Mouse (Mus musculus): ENCODE measurements around the gene Nol10. TPM values are rescaled to one million over a fixed set of nuclear protein-coding genes. Genes with fewer than 3 reads are reported as not detected.

Nol10 gene
- polyA plus RNA-seq, 1 experiment from 2014 or later = 18.9 TPM

DNA sequence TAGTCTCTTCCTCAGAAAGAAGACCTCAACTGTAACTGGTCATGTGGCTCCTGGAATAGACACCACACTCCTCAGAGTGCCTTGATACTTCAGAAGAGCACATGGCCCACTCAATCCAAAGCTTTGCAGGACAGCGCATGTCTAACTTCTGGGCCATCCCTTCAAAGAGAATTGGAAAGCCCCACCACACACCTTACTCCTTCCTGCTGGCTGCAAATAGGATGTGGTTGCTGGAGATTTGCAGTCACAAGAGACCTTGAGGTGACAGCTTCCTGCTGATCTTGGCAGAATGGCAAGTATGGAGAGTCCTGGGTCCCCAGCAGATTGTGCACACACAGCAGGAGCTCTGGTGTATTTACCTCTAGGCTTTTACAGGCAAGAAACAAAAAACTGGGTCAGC, 123.1 kb downstream of the Nol10 start:
- H3K4me2 ChIP-seq (replicated peaks) = no peak overlapping the region
- no peaks in the 10 kb centered on the region for H3K27me3 ChIP-seq (replicated peaks)
- no peak overlapping the region for H3K4me3 ChIP-seq (replicated peaks)
- H3K9me3 ChIP-seq = no peaks in the 10 kb centered on the region
- ATAC-seq = no peak
- 0 out of 2 replicates have a peak, but pooled peaks cover 3% of the 10 kb centered on the region for H3K4me1 ChIP-seq (replicated peaks)
- H3K36me3 ChIP-seq = no peaks in the 10 kb centered on the region
- no peak overlapping the region for H3K27ac ChIP-seq
- no peak overlapping the region for H3K9ac ChIP-seq
- WGBS = 90% methylated on average over 1 of the region's 1 CpGs

DNA sequence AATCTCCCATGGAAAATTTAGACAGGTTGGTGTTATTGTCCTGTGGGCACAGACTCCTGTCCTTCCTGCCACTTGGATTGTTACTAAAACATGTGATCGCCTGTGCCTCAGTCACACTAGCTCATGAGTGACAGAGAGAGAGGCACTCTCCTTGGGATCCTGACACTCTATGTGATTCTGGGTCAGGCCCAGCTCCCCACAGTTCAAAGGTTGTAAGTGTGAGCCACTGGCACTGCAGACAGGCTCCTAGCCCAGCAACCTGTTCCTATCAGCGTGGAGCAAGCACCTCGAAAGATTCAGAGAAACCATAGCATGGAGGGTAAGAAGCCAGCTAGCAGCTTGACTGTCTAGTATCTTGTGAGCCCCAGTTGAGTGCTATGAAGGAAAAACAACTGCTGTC, 124.9 kb downstream of the Nol10 start:
- Histone ChIP-seq H3K9me3 (no peaks in the 10 kb centered on the region), H3K36me3 (no peaks in the 10 kb centered on the region), H3K4me1 (replicated peaks) (0 out of 2 replicates have a peak, but pooled peaks cover 3% of the 10 kb centered on the region), H3K4me2 (replicated peaks) (no peak overlapping the region), H3K27me3 (replicated peaks) (no peaks in the 10 kb centered on the region), H3K27ac (no peak overlapping the region), H3K4me3 (replicated peaks) (no peak overlapping the region), H3K9ac (no peak overlapping the region)
- ATAC-seq = no peak
- 94% methylated on average over 3 of the region's 3 CpGs for WGBS

DNA sequence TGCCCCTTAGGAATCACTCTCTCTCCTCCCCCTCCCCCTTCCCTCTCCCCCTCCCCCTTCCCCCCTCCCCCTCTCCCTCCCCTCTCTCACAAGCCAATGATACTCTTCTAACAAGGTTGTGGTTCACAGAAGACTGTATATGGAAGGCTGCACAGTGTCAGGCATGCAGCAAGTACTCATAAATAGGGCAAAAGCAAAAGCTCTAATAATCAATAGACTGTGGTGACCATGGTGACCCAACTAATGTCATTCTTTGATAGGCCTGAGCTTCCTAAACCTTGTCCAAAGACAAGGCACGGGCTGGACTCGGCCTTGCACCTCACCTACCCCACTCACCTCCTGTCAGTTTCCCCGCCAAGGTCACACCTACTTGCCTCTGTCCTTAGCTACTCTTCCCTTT, 125.6 kb downstream of the Nol10 start:
- no peak for ATAC-seq
- no peaks in the 10 kb centered on the region for H3K9me3 ChIP-seq
- no peaks in the 10 kb centered on the region for H3K27me3 ChIP-seq (replicated peaks)
- H3K4me2 ChIP-seq (replicated peaks) = no peak overlapping the region
- H3K27ac ChIP-seq = no peak overlapping the region
- WGBS = 81% methylated on average over 3 of the region's 3 CpGs
- no peak overlapping the region for H3K9ac ChIP-seq
- 0 out of 2 replicates have a peak, but pooled peaks cover 3% of the 10 kb centered on the region for H3K4me1 ChIP-seq (replicated peaks)
- H3K36me3 ChIP-seq = no peaks in the 10 kb centered on the region
- no peak overlapping the region for H3K4me3 ChIP-seq (replicated peaks)

DNA sequence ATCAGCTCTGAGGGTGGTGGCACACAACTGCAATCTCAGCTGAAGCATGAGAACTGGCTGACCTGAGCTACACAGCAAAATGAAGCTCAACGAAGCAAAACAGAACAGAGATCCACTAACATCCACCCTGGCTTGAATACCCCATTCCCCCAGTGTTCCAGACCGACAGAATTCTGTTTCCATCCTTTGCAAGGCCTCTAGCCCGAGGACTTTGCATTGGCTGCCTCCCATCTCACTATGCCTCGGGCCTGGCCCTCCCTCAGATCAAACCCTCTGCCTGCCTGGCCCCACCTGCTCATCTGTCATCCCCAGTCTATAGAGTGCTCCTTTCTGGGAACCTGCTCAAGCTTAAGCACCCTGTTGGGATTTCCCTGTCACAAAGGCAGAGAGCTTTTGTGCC, 126.4 kb downstream of the Nol10 start:
- Histone ChIP-seq H3K4me1 (replicated peaks) (0 out of 2 replicates have a peak, but pooled peaks cover 3% of the 10 kb centered on the region), H3K4me3 (replicated peaks) (no peak overlapping the region), H3K4me2 (replicated peaks) (no peak overlapping the region), H3K27me3 (replicated peaks) (no peaks in the 10 kb centered on the region), H3K9ac (no peak overlapping the region), H3K9me3 (no peaks in the 10 kb centered on the region), H3K36me3 (no peaks in the 10 kb centered on the region), H3K27ac (no peak overlapping the region)
- WGBS = 58% methylated on average over 4 of the region's 4 CpGs
- ATAC-seq = no peak

- H3K9ac ChIP-seq = no peak overlapping the region
Measured at GRCm38 (mm10) chr12:17475146-17475545, 126.9 kb downstream of the Nol10 start.

DNA sequence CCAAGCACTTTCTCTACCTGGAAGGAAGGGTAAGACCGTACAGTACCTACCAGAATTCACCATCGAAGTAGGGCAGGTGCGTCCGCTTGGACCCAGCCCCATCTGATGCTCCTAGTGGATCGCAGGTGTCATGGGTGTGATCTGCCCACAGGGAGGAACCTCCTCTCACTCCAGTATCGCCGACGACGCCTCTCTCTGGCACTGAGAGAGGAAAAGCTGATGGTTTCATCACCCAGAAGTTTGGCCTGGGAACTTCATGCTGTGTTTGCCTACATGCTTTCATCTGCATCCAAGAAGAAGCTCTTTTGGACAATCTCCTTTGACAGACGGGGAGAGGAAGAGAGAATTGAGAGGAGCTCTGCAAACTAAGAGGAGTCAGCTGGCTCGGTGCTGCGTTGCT, 129.9 kb downstream of the Nol10 start:
- ATAC-seq = no peak
- Histone ChIP-seq H3K9ac (no peak overlapping the region), H3K4me3 (replicated peaks) (no peak overlapping the region), H3K27ac (no peak overlapping the region), H3K36me3 (no peaks in the 10 kb centered on the region), H3K4me1 (replicated peaks) (no peaks in the 10 kb centered on the region), H3K27me3 (replicated peaks) (no peaks in the 10 kb centered on the region), H3K4me2 (replicated peaks) (no peak overlapping the region), H3K9me3 (no peaks in the 10 kb centered on the region)
- 82% methylated on average over 12 of the region's 12 CpGs for WGBS

More at GRCm38 (mm10) chr12:17475146-17475545, 126.9 kb downstream of the Nol10 start:
- no peak for ATAC-seq
- Histone ChIP-seq H3K27ac (no peak overlapping the region), H3K4me2 (replicated peaks) (no peak overlapping the region), H3K4me3 (replicated peaks) (no peak overlapping the region), H3K27me3 (replicated peaks) (no peaks in the 10 kb centered on the region), H3K9me3 (no peaks in the 10 kb centered on the region), H3K36me3 (no peaks in the 10 kb centered on the region), H3K4me1 (replicated peaks) (no peaks in the 10 kb centered on the region)
- WGBS = 89% methylated on average over 4 of the region's 4 CpGs

DNA sequence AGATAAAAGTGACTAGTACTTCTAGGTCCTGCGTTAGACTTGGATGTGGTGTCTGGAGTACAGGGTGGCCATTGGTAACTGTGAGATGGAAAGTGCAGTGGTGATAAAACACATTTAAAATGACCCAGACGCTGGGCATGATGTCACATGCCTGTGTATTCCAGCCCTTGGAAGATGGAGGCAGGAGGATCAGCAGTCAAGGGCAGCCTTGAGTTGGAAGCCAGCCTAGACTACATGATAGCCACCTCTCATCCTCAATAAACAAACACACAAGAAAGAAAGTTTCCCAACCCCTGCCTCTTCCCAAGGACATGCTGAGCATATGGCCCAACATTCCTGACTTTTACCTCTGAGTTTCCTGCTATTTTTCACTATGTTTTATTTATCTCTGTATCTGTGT, 130.6 kb downstream of the Nol10 start:
- no peak overlapping the region for H3K4me3 ChIP-seq (replicated peaks)
- no peaks in the 10 kb centered on the region for H3K9me3 ChIP-seq
- no peak overlapping the region for H3K27ac ChIP-seq
- no peak overlapping the region for H3K4me2 ChIP-seq (replicated peaks)
- no peak for ATAC-seq
- H3K4me1 ChIP-seq (replicated peaks) = no peaks in the 10 kb centered on the region
- H3K36me3 ChIP-seq = no peaks in the 10 kb centered on the region
- 82% methylated on average over 2 of the region's 2 CpGs for WGBS
- no peaks in the 10 kb centered on the region for H3K27me3 ChIP-seq (replicated peaks)
- no peak overlapping the region for H3K9ac ChIP-seq

Other genes with a start within 250 kb of the Nol10 start
- 0.45 and 0.57 TPM in 2 replicates for gene Kcnf1, start 171.6 kb upstream of the Nol10 start, polyA plus RNA-seq (2015; fragmentation: Nextera tagmentation; extraction: Ambion mirVana)
- 635 TPM in 2 replicates for gene Pdia6, start 81.9 kb upstream of the Nol10 start, polyA plus RNA-seq (2015; fragmentation: Nextera tagmentation; extraction: Ambion mirVana)
- gene Atp6v1c2, start 19.1 kb upstream of the Nol10 start, polyA plus RNA-seq (2015; fragmentation: Nextera tagmentation; extraction: Ambion mirVana) = 0.11 TPM in 1 of 2 replicates, not detected in the other
- gene Odc1, start 196.3 kb downstream of the Nol10 start, polyA plus RNA-seq (2015; fragmentation: Nextera tagmentation; extraction: Ambion mirVana) = 203 and 216 TPM in 2 replicates